Comparison of ENCODE assay signal across 24 mouse cellular contexts in the genomic region with DNA sequence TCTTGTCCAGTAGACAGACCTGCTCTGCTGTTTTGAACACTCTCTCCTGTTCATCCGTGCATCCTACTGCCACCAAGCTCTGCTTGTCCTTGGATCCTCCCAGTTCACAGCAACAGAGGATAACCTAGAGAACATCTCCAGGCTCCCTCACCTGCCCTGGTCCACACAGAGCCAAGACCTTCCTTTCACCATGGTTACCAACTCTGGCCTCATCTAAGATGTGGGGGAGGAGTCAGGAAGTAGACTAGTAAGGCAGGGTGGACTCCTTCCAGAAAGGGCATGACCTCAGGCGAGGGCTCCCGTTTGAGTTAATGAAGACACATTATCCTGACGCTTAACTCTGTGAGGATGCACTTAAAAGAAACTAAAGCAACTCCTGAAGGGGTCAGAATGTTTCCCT. TPM values are rescaled to one million over a fixed set of nuclear protein-coding genes. Genes with fewer than 3 reads are reported as not detected.
DNase-seq lines count a peak whose midpoint lies in the region; ATAC-seq lines count a peak whose summit lies in the region.
"Had no signal": no experiment of that assay in that cellular context is flagged by ENCODE, and none has a peak within 500 bp of the region (broad histone marks: within the 10 kb centered on the region; RNA-seq: fewer than 3 reads in every experiment).

No protein-coding gene starts in this region.

- no peaks in the 10 kb centered on the region for H3K36me3 ChIP-seq in midbrain, embryonic 11.5 days (ENCODE audit: control insufficient read depth, insufficient read depth, low read length)
- H3K36me3 ChIP-seq in midbrain, embryonic 14.5 days (ENCODE audit: control insufficient read depth, insufficient read depth, low read length): no peaks in the 10 kb centered on the region
- H3K36me3 ChIP-seq: hindbrain, embryonic 12.5 days; hindbrain, embryonic 15.5 days had no signal

- intact Hi-C loops in heart, postnatal 36 days (cut with DNase I): loop anchor here (5.0 kb wide), 2 partner anchors 33 to 43 kb away; no protein-coding TSS in a partner anchor

- DNase-seq in heart, adult 11 months: peak; percentile 87
- no peak for DNase-seq in heart, postnatal 36 days
- DNase-seq in midbrain, embryonic 11.5 days (ENCODE audit: low spot score, missing footprints): peak; percentile 72
- DNase-seq in midbrain, embryonic 14.5 days: no peak
- DNase-seq in ZHBTc4 (ENCODE audit: low read depth, low spot score): peak; percentile 38
- no peak for DNase-seq in frontal cortex, postnatal 14 days (ENCODE audit: low spot score in 2 of 2)
- DNase-seq: adrenal gland, adult 2 months; adrenal gland, postnatal 14 days; B cell, adult 2 months; cerebellum, adult 11 months; cerebellum, adult 2 months; cerebellum, adult 9-11 months; cerebellum, postnatal 25 days; forebrain, postnatal 0 days; gastrocnemius, postnatal 25 days; heart, adult 2 months; heart, postnatal 14 days had no signal

- H3K9me3 ChIP-seq in midbrain, embryonic 11.5 days (ENCODE audit: control insufficient read depth, low read length): no peaks in the 10 kb centered on the region
- H3K9me3 ChIP-seq in midbrain, embryonic 14.5 days (ENCODE audit: control insufficient read depth, low read length): no peaks in the 10 kb centered on the region
- H3K9me3 ChIP-seq: heart, embryonic 10.5 days; heart, embryonic 13.5 days; hindbrain, embryonic 12.5 days; hindbrain, embryonic 15.5 days had no signal

- H3K4me3 ChIP-seq in midbrain, embryonic 11.5 days (ENCODE audit: low read depth, low read length): no peak overlapping the region
- H3K4me3 ChIP-seq in midbrain, embryonic 14.5 days (replicated peaks; ENCODE audit: low read depth, low read length): no peak overlapping the region
- H3K4me3 ChIP-seq: heart, adult 2 months; heart, embryonic 10.5 days; heart, embryonic 13.5 days; hindbrain, embryonic 12.5 days; hindbrain, embryonic 15.5 days had no signal

- no peak overlapping the region for H3K4me2 ChIP-seq in midbrain, embryonic 11.5 days
- H3K4me2 ChIP-seq in midbrain, embryonic 14.5 days (ENCODE audit: low read length): no peak overlapping the region
- H3K4me2 ChIP-seq: hindbrain, embryonic 12.5 days; hindbrain, embryonic 15.5 days had no signal

- H3K27ac ChIP-seq in midbrain, embryonic 11.5 days (ENCODE audit: low read depth, low read length): no peak overlapping the region
- no peak overlapping the region for H3K27ac ChIP-seq in midbrain, embryonic 14.5 days (replicated peaks; ENCODE audit: low read depth, low read length)
- H3K27ac ChIP-seq: heart, adult 2 months; heart, embryonic 13.5 days; hindbrain, embryonic 12.5 days; hindbrain, embryonic 15.5 days had no signal

- ATAC-seq in midbrain, embryonic 11.5 days (ENCODE audit: low FRiP score): no peak
- ATAC-seq in midbrain, embryonic 14.5 days (ENCODE audit: low FRiP score, low TSS enrichment): no peak
- ATAC-seq: forebrain, embryonic 14.5 days; forebrain, postnatal 0 days; intestine, postnatal 0 days had no signal

- peaks cover 42% of the 10 kb centered on the region for H3K27me3 ChIP-seq in midbrain, embryonic 11.5 days (ENCODE audit: control insufficient read depth, insufficient read depth, low read length)
- peaks cover 48% of the 10 kb centered on the region for H3K27me3 ChIP-seq in midbrain, embryonic 14.5 days (ENCODE audit: control insufficient read depth, insufficient read depth, low read length)
- H3K27me3 ChIP-seq: CH12.LX; heart, embryonic 13.5 days had no signal

- H3K4me1 ChIP-seq in midbrain, embryonic 11.5 days (ENCODE audit: control insufficient read depth, insufficient read depth, low read length): peaks cover 16% of the 10 kb centered on the region
- H3K4me1 ChIP-seq in midbrain, embryonic 14.5 days (ENCODE audit: control insufficient read depth, insufficient read depth, low read length): peaks cover 16% of the 10 kb centered on the region

- 33% methylated on average over 4 of the region's 4 CpGs for WGBS in midbrain, embryonic 11.5 days
- 29% methylated on average over 4 of the region's 4 CpGs for whole genome bisulfite sequencing in midbrain, embryonic 14.5 days

- H3K9ac ChIP-seq in midbrain, embryonic 11.5 days (ENCODE audit: low read length): no peak overlapping the region
- H3K9ac ChIP-seq in midbrain, embryonic 14.5 days (replicated peaks; ENCODE audit: low read length): no peak overlapping the region
- H3K9ac ChIP-seq: forebrain, postnatal 0 days; heart, embryonic 13.5 days; hindbrain, embryonic 12.5 days; hindbrain, embryonic 15.5 days had no signal

RNA-seq across cellular contexts. Expression of gene Vangl1, which starts 4.5 kb away (rescaled TPM):
- 10 to 100 TPM; 10.8 to 14.2 TPM for total RNA-seq in heart, postnatal 36 days (2021)
- 9.3 and 10.2 TPM in 2 replicates for polyA plus RNA-seq in midbrain, embryonic 11.5 days (2014; fragmentation: Nextera tagmentation; extraction: Ambion mirVana)
- polyA plus RNA-seq in midbrain, embryonic 14.5 days (2014; fragmentation: Nextera tagmentation; extraction: Ambion mirVana): 5.9 and 7.8 TPM in 2 replicates
- total RNA-seq: CH12.LX had no signal

Comparison
In these comparisons a context has a peak if more than half of its experiments do, and no peak if none do; other contexts are left out.
1. DNase-seq: peak in heart, adult 11 months (single experiment), midbrain, embryonic 11.5 days (single experiment) and ZHBTc4 (single experiment); none in heart, postnatal 36 days (0 of 2), midbrain, embryonic 14.5 days (single experiment) and frontal cortex, postnatal 14 days (0 of 2).